Mouse (Mus musculus) hindbrain, embryonic 10.5 days (tissue): ENCODE measurements around the gene Man2b2. TPM values are rescaled to one million over a fixed set of nuclear protein-coding genes. Genes with fewer than 3 reads are reported as not detected.
"Not testable (repeated sequence)": the region's sequence is repeated elsewhere in the genome, so short reads cannot be mapped to it uniquely, and the experiment has no call there.

Experiments used
- DNase-seq: peaks from one replicate; pipeline ENCODE4 v3.0.0-alpha.2; 2017; ENCODE audit warnings: low spot score
- H3K27ac ChIP-seq: fragments of 300-500 bp; sonication (generic); 2 replicates; pipeline ENCODE4 v1.5.1; 2016; ENCODE audit warnings: mild to moderate bottlenecking, moderate library complexity
- H3K27me3 ChIP-seq: fragments of 300-500 bp; sonication (generic); 2 replicates; pipeline ENCODE4 v1.6.1; 2016; ENCODE audit warnings: mild to moderate bottlenecking; ENCODE audit not compliant: poor library complexity, insufficient read depth, severe bottlenecking
- H3K36me3 ChIP-seq: fragments of 300-500 bp; sonication (generic); 2 replicates; pipeline ENCODE4 v1.6.1; 2016; ENCODE audit warnings: mild to moderate bottlenecking, moderate library complexity
- H3K4me1 ChIP-seq: fragments of 300-500 bp; sonication (generic); replicated peaks from 2 replicates; pipeline ENCODE4 v1.6.1; 2016; ENCODE audit warnings: mild to moderate bottlenecking
- H3K4me3 ChIP-seq: fragments of 300-500 bp; sonication (generic); 2 replicates; pipeline ENCODE4 v1.5.1; 2016; ENCODE audit warnings: mild to moderate bottlenecking, moderate library complexity
- H3K9me3 ChIP-seq: fragments of 300-500 bp; sonication (generic); 2 replicates; pipeline ENCODE4 v1.6.1; 2016; ENCODE audit warnings: mild to moderate bottlenecking, moderate library complexity
- WGBS: fragments of 180-500 bp; shearing (Covaris S2); methylation state at CpG from one replicate; pipeline ENCODE4 v1.1.7; 2016; 5-methylcytosine and 5-hydroxymethylcytosine counted together
- polyA plus RNA-seq: library from polyadenylated mRNA; unstranded; fragments of >200 nt; fragmentation: Nextera tagmentation; extraction: Ambion mirVana; gene quantifications from 2 replicates; pipeline ENCODE4 v1.2.1, GENCODE M21; 2016

The Man2b2 gene
- polyA plus RNA-seq, 1 experiment from 2014 or later: 17.7 TPM

DNA sequence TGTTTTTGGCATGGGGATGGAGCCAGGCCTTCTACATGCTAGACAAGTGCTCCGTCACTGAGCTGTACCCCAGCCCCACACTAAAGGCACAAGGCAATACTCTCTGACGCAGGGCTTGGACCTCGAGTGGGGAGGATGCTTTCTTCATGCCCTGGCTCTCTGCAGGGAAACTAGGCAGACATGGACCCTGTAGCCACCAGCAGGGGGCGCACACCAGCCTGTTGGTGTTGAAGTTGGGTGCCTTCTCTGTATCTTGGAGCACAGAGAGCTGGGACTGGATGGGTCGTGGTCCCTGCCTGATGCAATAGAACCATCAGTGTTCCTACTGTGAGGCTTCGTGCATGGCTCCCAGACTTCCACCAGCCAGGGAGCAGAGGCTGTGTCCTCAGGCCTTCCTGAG, 10.3 kb downstream of the Man2b2 start:
- 51% methylated on average over 6 of the region's 6 CpGs for WGBS
- DNase-seq: peak; percentile 56
- Histone ChIP-seq H3K9me3 (no peaks in the 10 kb centered on the region), H3K27ac (no peak overlapping the region), H3K27me3 (no peaks in the 10 kb centered on the region), H3K4me1 (no peaks in the 10 kb centered on the region), H3K36me3 (peaks cover 93% of the 10 kb centered on the region), H3K4me3 (no peak overlapping the region)

DNA sequence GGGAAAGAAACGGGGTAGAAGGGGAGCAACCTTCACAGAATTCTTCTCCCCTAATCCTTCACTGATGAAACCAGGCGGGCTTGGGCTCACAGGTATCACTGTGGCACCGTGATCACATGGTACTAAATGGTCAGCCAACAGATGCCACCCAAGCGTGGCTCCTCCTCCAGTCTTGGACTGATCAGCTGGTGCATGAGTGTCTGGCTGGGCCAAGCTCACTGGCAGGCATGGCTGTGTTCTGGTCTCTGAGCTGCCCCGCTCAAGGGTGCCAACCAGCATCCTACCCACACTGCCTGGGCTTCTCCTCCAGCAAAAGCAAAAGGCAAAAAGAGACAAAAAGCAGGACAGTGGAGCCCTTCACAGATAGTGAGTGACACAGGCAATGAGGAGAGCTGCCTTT, 10.7 kb downstream of the Man2b2 start:
- DNase-seq: no peak
- Histone ChIP-seq H3K4me1 (no peaks in the 10 kb centered on the region), H3K36me3 (peaks cover 94% of the 10 kb centered on the region), H3K27me3 (no peaks in the 10 kb centered on the region), H3K27ac (no peak overlapping the region), H3K9me3 (no peaks in the 10 kb centered on the region), H3K4me3 (no peak overlapping the region)
- WGBS: 87% methylated on average over 5 of the region's 5 CpGs

DNA sequence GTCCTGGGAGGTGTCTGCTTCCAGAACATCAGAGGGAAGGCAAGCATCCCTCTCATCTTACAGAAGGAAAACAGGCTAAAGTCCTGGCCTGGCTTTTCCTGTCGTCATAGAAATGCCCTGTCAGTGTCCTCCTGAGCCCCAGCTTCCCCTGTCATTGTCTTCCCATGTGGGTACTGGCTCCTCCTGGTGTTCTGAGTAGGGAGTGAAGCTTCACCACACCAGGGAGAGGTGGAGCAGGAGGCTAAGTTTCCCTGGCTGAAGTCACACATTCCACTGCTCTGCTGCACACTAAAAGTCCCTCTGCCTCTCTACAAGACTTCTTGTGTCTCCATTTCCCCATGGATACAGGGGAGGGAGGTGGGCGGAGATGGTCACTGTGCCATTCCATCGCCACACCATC, 12.7 kb downstream of the Man2b2 start:
- Histone ChIP-seq H3K4me1 (peaks cover 5% of the 10 kb centered on the region; the same call in 1 of the 2 replicates), H3K36me3 (peaks cover 94% of the 10 kb centered on the region), H3K4me3 (no peak overlapping the region), H3K27ac (no peak overlapping the region), H3K27me3 (no peaks in the 10 kb centered on the region), H3K9me3 (no peaks in the 10 kb centered on the region)
- no peak for DNase-seq
- WGBS: 63% methylated on average over 3 of the region's 3 CpGs

DNA sequence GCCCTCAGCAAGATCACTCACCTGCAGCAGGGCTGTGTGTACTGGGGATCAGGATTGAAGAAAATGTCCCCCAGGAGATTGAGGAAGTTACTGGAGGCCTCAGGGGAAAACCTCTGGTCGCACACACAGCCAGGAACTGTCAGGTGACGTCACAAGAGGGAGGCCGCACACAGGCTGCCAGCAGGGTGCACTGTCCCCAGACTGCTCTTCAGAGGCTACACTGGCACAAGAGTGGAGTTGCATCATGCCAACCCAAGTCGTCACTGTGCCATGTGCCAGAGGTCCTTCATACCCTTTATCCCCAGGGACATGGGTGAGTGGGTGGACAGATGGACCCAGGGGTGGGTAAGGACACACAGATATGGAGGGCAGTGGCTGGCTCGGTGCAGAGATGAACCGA, 15.9 kb downstream of the Man2b2 start:
- no peaks in the 10 kb centered on the region for H3K9me3 ChIP-seq
- 73% methylated on average over 6 of the region's 6 CpGs for WGBS
- H3K36me3 ChIP-seq: peaks cover 73% of the 10 kb centered on the region

DNA sequence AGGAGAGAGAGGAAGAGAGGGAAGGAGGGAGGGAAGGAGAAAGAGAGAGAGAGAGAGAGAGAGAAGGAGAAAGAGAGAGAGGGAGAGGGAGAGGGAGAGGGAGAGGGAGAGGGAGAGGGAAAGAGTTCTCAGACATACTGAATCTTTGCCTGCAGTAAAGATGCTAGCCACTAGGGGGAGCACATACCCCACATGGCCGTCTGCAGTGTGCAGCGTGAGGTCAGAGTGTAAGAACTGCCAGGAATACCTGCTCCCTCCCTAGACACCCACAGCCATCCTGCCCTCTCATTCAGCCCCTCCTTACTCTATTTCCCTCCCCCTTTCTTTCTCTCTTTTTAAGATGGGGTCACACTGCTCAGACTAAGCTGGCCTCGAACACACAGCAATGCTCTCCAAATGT, 19.0 kb downstream of the Man2b2 start:
- Histone ChIP-seq H3K4me1 (peaks cover 9% of the 10 kb centered on the region; the same call in 1 of the 2 replicates), H3K27me3 (no peaks in the 10 kb centered on the region), H3K27ac (0 out of 2 replicates have a peak overlapping the region, but pooled peaks have one; percentile 18), H3K9me3 (no peaks in the 10 kb centered on the region), H3K36me3 (peaks cover 42% of the 10 kb centered on the region), H3K4me3 (no peak overlapping the region)
- peak; percentile 68 for DNase-seq
- WGBS: 30% methylated on average over 3 of the region's 3 CpGs

More for the DNA sequence above, 15.9 kb downstream of the Man2b2 start:
- no peak for DNase-seq
- Histone ChIP-seq H3K27me3 (no peaks in the 10 kb centered on the region), H3K27ac (no peak overlapping the region), H3K4me3 (no peak overlapping the region), H3K4me1 (peaks cover 9% of the 10 kb centered on the region; the same call in 1 of the 2 replicates)

DNA sequence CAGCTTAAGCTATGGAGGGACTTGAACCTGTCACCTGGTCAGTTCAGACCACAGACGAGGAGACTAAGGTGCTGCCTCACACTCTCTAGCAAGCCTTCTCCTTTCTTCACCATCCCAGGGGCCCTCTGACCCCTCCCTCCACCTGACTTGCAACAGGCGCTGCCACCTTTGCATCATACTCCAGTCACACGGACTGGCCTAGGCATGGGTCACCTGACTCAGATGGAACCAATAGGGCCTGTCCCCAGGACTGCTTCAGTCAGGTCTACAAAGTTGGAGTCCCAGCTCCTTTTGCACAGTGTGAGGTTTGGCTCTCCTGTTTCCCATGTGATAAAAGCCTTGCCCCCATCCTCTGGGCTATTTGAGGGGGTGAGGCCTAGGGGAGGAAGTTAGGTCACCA, 19.8 kb downstream of the Man2b2 start:
- H3K27ac ChIP-seq: no peak overlapping the region
- WGBS: 79% methylated on average over 3 of the region's 3 CpGs
- H3K36me3 ChIP-seq: peaks cover 35% of the 10 kb centered on the region
- peaks cover 9% of the 10 kb centered on the region; the same call in 1 of the 2 replicates for H3K4me1 ChIP-seq
- H3K27me3 ChIP-seq: no peaks in the 10 kb centered on the region
- no peaks in the 10 kb centered on the region for H3K9me3 ChIP-seq
- no peak for DNase-seq
- no peak overlapping the region for H3K4me3 ChIP-seq

DNA sequence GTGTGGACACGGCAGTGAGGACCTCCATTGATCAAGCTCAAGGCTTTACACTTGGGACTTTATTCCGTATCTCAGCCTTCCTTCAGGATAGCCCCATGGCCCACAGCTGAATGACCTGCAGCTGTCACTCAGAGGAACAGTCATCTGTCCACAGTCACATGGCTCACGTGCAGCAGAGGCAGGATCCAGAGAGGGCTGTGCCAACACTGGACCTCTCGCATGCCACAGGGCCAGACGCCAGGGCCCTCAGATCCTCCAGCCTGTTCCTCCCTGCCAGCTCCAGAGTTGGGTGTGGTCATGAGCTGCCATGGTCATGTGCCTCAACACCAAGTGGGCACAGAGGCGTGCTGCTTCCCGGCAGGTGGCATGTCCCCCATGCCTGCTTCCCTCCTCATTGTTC, 21.3 kb downstream of the Man2b2 start:
- Histone ChIP-seq H3K36me3 (peaks cover 20% of the 10 kb centered on the region), H3K9me3 (no peaks in the 10 kb centered on the region), H3K4me1 (peaks cover 9% of the 10 kb centered on the region; the same call in 1 of the 2 replicates), H3K27me3 (no peaks in the 10 kb centered on the region), H3K27ac (no peak overlapping the region), H3K4me3 (no peak overlapping the region)
- no peak for DNase-seq
- 90% methylated on average over 7 of the region's 7 CpGs for WGBS

DNA sequence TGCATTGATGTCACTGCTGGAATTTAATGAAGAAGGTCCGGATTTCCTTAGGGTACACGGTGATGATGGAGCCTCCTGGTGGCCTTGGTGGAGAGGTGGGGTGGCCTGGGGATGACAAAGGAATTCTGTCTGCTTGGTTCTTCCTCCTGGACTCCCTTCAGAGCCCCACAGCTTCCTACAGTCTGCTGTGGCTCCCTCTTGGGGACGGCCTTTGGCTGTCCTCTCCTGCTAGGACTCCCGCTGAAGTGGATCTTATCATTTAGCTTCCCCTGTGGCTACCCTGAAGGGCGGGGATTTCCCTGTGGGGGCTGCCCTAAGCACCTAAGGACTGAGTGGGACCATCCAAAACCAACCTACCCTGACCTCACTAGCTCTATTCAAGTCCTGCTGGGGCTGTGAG, 23.3 kb downstream of the Man2b2 start:
- Histone ChIP-seq H3K9me3 (no peaks in the 10 kb centered on the region), H3K4me1 (0 out of 2 replicates have a peak, but pooled peaks cover 4% of the 10 kb centered on the region), H3K27me3 (no peaks in the 10 kb centered on the region), H3K27ac (no peak overlapping the region), H3K36me3 (0 out of 2 replicates have a peak, but pooled peaks cover 2% of the 10 kb centered on the region), H3K4me3 (no peak overlapping the region)
- WGBS: 28% methylated on average over 5 of the region's 5 CpGs
- DNase-seq: no peak

DNA sequence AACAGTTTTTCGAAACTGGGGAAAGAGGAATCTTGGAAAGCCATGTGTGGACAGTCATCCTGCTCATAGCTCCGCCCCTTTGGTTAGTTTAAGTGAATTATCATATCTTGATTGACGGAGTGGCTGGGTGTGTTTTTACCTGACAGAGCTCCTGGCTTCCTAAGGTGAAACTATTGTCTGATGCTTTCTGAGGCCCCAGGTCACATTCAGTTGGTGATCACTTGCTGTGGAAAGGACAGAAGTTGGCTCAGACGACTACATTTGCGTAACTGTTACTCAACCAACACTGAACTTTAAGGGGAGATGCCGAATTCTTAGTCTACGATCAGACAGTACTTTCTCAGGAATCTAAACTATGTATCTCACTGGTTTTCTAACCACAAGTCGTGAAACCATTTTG, 33.2 kb downstream of the Man2b2 start:
- no peak for DNase-seq
- Histone ChIP-seq H3K36me3 (peaks cover 25% of the 10 kb centered on the region), H3K27me3 (0 out of 2 replicates have a peak, but pooled peaks cover 6% of the 10 kb centered on the region), H3K27ac (peak overlapping the region; percentile 93), H3K9me3 (no peaks in the 10 kb centered on the region), H3K4me3 (peak overlapping the region; percentile 76), H3K4me1 (peaks cover 8% of the 10 kb centered on the region; the same call in 1 of the 2 replicates)
- WGBS: 52% methylated on average over 8 of the region's 8 CpGs

DNA sequence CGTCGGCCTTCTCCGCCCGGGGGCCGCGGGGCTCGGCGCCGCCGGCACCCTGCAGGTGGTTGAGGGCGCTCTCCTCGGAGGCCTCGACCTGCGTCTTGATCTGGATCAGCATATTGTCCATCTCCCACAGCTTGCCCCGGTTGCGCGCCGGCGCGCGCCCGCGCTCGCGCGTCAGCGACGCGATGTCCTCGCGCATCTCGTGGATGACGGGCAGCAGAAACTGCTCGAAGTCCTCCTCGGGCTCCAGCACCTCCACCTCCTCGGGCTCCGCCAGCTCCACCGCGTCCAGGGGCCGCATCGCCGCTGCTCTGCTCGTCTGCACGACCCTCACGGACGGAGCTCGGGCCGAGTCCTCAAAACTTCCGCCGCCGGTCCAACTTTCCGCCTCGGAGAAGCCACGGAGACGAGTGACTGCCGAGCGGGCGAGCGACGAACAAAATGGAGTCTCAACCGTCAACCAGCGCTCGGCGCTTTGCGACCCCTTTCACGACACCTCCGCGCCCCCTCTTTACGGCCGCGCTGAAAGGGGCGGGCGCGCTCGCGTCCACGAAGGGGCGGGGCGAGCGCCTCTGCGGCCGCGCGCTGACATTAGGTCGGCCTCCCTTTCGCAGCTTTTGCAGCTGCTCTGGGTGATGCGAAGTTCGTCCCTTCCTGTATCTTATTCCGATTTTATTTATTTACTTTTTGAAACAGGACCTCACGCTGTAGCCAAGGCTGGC, 34.0 kb downstream of the Man2b2 start, which contains the start of gene Mrfap1:
Mrfap1 (minus strand) TSS at position 477 of the 719 bp plus-strand sequence.
- WGBS: under 1% methylated on average over 90 of the region's 90 CpGs
- not testable (repeated sequence) for H3K27me3 ChIP-seq, H3K9me3 ChIP-seq, H3K4me1 ChIP-seq
- Histone ChIP-seq H3K4me3 (peak within 1 kb of the TSS; percentile 76), H3K27ac (peak within 1 kb of the TSS; percentile 93), H3K36me3 (peaks cover 25% of the 10 kb centered on the region)
- peak; percentile 94 for DNase-seq

DNA sequence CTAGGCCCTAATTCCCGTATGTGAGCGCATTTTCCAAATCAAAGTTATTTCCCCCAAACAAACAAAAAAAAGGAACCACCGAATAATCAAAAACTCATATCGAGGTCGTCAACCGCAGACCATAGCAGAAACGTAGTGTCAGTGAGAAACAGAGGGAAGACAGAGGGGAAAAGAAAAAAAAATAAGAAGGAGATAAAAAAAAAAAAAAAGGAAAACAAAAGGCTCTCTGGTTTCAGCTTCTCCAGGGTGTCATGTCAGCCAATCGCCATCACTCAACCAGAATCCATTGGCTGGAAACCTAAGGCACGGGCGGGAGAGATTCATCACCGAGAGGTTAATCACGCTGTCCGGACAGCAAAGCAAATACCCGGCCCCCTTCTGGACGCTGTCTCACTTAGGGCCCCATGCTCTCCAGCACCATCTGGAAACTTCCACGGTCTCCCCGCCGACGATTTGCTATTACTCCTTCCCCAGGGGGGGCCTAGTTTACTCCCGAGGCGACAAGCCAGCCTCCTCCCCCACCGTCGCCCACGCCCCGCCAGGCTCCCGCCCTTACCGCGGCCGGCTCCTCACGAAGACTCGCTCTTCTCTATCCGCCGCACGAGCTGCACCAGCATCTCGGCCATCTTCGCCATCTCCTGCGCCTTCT, 34.7 kb downstream of the Man2b2 start:
- Histone ChIP-seq H3K27ac (peak overlapping the region; percentile 93), H3K36me3 (peaks cover 28% of the 10 kb centered on the region)
- WGBS: 10% methylated on average over 37 of the region's 37 CpGs

DNA sequence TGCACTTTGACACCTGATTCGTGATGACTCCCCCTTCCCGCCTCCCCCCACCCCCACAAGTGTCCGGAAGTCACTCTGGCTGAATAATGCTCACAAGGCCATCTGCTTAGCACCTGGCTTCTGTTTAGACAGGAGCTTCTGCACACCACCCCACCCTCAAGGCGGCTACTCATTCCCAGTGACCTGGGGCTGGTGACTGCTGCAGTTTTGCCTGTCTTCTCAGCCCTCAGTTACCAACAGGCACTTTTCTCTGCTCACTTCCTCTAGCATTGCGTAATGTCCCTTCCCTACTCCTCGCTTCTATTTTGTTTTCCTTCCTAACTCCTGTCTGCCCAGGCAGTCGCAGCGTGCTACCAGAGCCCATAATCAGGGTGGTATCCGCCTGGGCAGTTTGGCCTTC, 38.6 kb downstream of the Man2b2 start:
- WGBS: 86% methylated on average over 9 of the region's 9 CpGs
- Histone ChIP-seq H3K9me3 (no peaks in the 10 kb centered on the region), H3K27ac (no peak overlapping the region), H3K27me3 (no peaks in the 10 kb centered on the region), H3K36me3 (peaks cover 31% of the 10 kb centered on the region), H3K4me1 (peaks cover 3% of the 10 kb centered on the region; the same call in 1 of the 2 replicates), H3K4me3 (no peak overlapping the region)
- DNase-seq: no peak

More for the DNA sequence above, 34.7 kb downstream of the Man2b2 start:
- H3K27me3 ChIP-seq, H3K4me1 ChIP-seq, H3K9me3 ChIP-seq: not testable (repeated sequence)
- H3K4me3 ChIP-seq: peak overlapping the region; percentile 76
- peak; percentile 64 for DNase-seq

DNA sequence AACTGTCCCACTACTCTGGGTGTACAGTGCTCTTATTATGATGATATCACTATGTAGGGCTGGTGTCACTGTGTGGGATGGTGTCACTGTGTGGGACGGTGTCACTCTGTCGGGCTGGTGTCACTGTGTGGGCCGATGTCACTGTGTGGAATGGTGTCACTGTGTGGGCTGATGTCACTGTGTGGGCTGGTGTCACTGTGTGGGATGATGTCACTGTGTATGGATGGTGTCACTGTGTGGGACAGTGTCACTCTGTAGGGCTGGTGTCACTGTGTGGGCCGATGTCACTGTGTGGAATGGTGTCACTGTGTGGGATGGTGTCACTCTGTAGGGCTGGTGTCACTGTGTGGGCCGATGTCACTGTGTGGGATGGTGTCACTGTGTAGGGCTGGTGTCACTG, 44.4 kb downstream of the Man2b2 start:
- Histone ChIP-seq H3K4me1 (no peaks in the 10 kb centered on the region), H3K27ac (no peak overlapping the region), H3K9me3 (peaks cover 9% of the 10 kb centered on the region; the same call in 1 of the 2 replicates), H3K27me3 (no peaks in the 10 kb centered on the region), H3K36me3 (0 out of 2 replicates have a peak, but pooled peaks cover 6% of the 10 kb centered on the region), H3K4me3 (no peak overlapping the region)
- no peak for DNase-seq
- WGBS: 90% methylated on average over 5 of the region's 5 CpGs
